Mouse (Mus musculus): ENCODE data around the gene Pgam1. TPM values are rescaled to one million over a fixed set of nuclear protein-coding genes. Genes with fewer than 3 reads are reported as not detected.

Gene Pgam1
- polyA plus RNA-seq (2012; rRNA removed; ENCODE audit: low replicate concordance), result 189 and 241 TPM in 2 replicates

DNA sequence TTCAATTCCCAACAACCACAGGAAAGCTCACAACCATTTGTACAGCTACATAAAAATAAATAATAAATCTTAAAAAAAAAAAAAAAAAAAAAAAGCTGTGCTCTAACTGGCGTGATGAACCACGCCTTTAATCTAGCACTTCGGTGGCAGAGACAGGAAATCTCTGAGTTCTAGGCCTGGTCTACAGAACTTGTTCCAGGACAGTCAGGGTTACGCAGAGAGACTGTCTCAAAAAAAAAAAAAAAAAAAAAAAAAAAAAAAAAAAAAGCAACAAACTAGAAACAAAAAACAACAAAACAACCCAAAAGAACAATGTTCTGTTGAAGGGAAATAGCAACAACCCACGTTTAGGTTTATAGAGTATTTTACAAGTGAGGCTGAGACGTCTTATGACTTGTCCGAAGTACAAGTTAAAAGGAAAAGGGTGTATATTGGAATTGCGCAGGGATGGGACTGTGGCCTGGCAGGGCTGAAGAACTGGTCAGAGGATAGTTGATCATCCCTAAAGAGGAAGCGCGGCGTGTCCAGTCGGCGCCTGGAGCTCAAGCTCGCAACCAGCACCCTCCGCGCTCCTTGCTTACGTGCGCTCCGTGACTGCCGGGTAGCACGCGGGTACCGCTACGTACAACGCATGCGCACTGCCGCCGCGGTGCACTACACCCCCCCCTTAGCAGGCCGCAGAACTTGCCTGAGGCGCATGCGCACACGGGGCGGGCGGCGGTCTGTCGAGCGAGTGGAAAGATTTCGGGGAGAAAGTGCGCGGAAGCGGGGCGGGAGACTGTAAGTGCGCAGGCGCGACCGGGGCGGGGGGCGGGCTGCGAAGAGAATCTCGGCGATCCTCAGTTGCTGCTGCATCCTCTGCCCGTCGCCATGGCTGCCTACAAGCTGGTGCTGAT lies at the start of gene Pgam1:
Pgam1 (plus strand) TSS at position 746 of the 896 bp plus-strand sequence.

DNA sequence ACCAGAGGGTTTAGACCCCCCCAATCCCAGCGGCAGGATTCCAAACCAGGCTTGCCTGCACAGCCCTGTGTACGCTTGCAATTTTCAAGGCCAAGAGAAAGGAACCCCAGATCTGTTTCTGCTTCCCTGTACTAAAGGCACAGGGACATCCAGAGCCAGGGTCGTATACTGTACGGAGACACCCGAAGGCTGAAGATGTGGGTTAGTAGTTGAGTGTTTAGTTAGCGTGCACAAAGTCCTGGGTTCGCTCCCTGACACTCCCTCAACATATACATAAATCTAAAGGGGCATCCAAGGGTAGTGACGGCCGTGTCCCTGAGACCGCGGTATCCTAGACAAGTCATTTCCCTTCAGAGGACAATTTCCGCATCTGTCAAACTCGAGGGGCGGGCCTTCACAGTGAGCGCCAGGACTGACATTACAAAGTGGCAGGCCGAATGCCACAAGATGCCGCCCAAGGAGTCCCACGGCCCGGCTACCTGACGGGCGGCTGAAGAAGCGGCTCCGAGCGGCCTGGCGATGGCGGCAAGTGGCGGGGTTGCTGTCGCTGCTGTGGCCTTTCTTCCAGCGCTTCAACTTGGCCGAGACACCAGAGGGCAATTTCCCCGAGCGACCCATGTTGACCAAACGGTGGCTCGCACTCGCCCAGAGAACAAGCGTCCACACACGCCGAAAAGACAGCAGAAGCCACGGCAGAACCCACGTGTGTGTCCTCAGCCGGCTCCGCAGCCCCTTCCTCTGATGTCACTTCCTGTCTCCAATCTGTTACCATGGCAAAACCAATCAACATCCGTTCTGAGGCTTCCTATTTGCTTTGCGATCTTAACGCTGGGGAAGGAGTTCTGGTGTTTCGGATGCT lies 16.0 kb upstream of the Pgam1 start, which contains the start of gene Rrp12:
Rrp12 (minus strand) TSS at position 714 of the 859 bp plus-strand sequence.

DNA sequence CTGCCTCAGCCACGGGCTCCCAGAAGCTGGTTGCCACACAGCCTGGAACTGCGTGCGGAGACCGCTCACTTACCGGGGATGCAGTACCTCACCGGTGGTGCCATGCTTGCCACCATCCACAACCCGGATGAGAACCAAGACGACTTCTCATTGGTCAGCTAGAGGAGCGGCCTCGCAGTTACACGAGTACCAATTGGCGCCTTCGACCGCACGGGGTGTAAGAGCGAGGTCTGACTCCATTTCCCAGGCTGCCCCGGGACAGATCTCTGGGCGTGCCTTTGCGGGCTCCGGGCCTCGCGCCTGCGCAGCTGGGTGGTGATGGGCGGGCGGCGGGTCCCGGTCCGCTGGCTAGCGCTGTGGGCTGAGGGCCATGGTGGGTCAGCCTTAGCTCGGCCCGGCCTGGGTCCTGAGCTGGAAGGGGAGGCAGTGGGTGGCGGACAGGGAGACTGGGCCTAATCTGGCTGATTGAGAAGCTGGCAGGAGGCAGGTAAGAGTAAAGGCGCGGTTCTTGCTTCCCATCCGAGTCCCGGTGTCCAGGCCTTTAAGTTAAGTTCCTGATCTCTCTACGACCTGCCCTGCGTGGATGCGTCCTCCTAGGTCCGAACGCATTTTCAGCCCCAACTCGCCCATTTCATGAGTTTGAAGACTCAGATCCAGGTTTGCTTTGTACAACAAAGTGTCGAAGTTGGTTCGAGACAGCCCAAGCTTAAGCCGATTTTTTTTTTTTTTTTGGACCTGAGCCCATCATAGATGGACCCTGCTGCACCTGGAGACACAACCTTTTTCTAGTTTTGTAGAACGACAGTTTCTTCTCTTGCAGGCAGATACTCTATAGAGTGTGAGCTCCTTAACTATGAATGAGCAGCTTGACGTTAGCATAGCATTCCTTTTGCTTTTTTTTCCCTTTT lies 21.7 kb downstream of the Pgam1 start, which contains the start of the genes Exosc1 and Zdhhc16:
Exosc1 (minus strand) TSS at position 245 of the 908 bp plus-strand sequence.
Zdhhc16 (plus strand) TSS at position 302 of the 908 bp plus-strand sequence.

Other genes with a start within 250 kb of the Pgam1 start
- 0.32 and 0.40 TPM in 2 replicates for gene Slit1, start 168.3 kb upstream of the Pgam1 start, polyA plus RNA-seq (2012; rRNA removed; ENCODE audit: low replicate concordance)
- 0.93 and 1.5 TPM in 2 replicates for gene Arhgap19, start 109.9 kb upstream of the Pgam1 start, polyA plus RNA-seq (2012; rRNA removed; ENCODE audit: low replicate concordance)
- 18.4 and 49.1 TPM in 2 replicates for gene Frat1, start 82.0 kb upstream of the Pgam1 start, polyA plus RNA-seq (2012; rRNA removed; ENCODE audit: low replicate concordance)
- 29.2 and 91.6 TPM in 2 replicates for gene Frat2, start 63.8 kb upstream of the Pgam1 start, polyA plus RNA-seq (2012; rRNA removed; ENCODE audit: low replicate concordance)
- 2.8 and 2.9 TPM in 2 replicates for gene Rrp12, start 15.8 kb upstream of the Pgam1 start, polyA plus RNA-seq (2012; rRNA removed; ENCODE audit: low replicate concordance)
- gene Exosc1, start 21.5 kb downstream of the Pgam1 start, polyA plus RNA-seq (2012; rRNA removed; ENCODE audit: low replicate concordance), result 1.5 and 5.1 TPM in 2 replicates
- 28.6 and 43.7 TPM in 2 replicates for gene Zdhhc16, start 21.6 kb downstream of the Pgam1 start, polyA plus RNA-seq (2012; rRNA removed; ENCODE audit: low replicate concordance)
- gene Mms19, start 69.2 kb downstream of the Pgam1 start, polyA plus RNA-seq (2012; rRNA removed; ENCODE audit: low replicate concordance), result 32.3 and 33.0 TPM in 2 replicates
- gene Ubtd1, start 69.8 kb downstream of the Pgam1 start, polyA plus RNA-seq (2012; rRNA removed; ENCODE audit: low replicate concordance), result 8.4 and 11.7 TPM in 2 replicates
- gene Ankrd2, start 124.1 kb downstream of the Pgam1 start, polyA plus RNA-seq (2012; rRNA removed; ENCODE audit: low replicate concordance), result not detected in 2 replicates
- gene Hoga1, start 133.7 kb downstream of the Pgam1 start, polyA plus RNA-seq (2012; rRNA removed; ENCODE audit: low replicate concordance), result 2.5 and 2.9 TPM in 2 replicates
- 0.23 TPM in 1 of 2 replicates, not detected in the other for gene 4933411K16Rik, start 140.3 kb downstream of the Pgam1 start, polyA plus RNA-seq (2012; rRNA removed; ENCODE audit: low replicate concordance)
- gene Morn4, start 174.4 kb downstream of the Pgam1 start, polyA plus RNA-seq (2012; rRNA removed; ENCODE audit: low replicate concordance), result 1.1 and 2.1 TPM in 2 replicates
- 17.0 and 24.9 TPM in 2 replicates for gene Pi4k2a, start 178.5 kb downstream of the Pgam1 start, polyA plus RNA-seq (2012; rRNA removed; ENCODE audit: low replicate concordance)
- gene Avpi1, start 217.1 kb downstream of the Pgam1 start, polyA plus RNA-seq (2012; rRNA removed; ENCODE audit: low replicate concordance), result 10.0 and 16.3 TPM in 2 replicates
- gene Marveld1, start 235.5 kb downstream of the Pgam1 start, polyA plus RNA-seq (2012; rRNA removed; ENCODE audit: low replicate concordance), result 43.8 and 52.5 TPM in 2 replicates